Mouse (Mus musculus): Measurements from ENCODE around the gene Usp47.

Gene Usp47

GRCm38 (mm10) chr7:112157584-112158315 lies 134.4 kb downstream of the Usp47 start:
- no peak for DNase-seq (ENCODE audit: low spot score in 2 of 2)

GRCm38 (mm10) chr7:112158316-112158741 lies 135.0 kb downstream of the Usp47 start:
- DNase-seq (ENCODE audit: low spot score in 2 of 2), result no peak

GRCm38 (mm10) chr7:112158942-112159341 lies 135.6 kb downstream of the Usp47 start, which contains the start of gene Dkk3:
TSS of gene Dkk3 (minus strand) at chr7:112159057.
- DNase-seq (ENCODE audit: low spot score in 2 of 2), result no peak

GRCm38 (mm10) chr7:112159835-112160234 lies 136.5 kb downstream of the Usp47 start:
- DNase-seq (ENCODE audit: low spot score in 2 of 2), result no peak
